ENCODE assay signal across 21 mouse cellular contexts in genomic region chr4:124257006-124257405, GRCm38 (mm10).
DNase-seq lines count a peak whose midpoint lies in the region; ATAC-seq lines count a peak whose summit lies in the region.
"Had no signal": no experiment of that assay in that cellular context is flagged by ENCODE, and none has a peak within 500 bp of the region (broad histone marks: within the 10 kb centered on the region; RNA-seq: fewer than 3 reads in every experiment).

No protein-coding gene starts in this region.

- no peak overlapping the region for H3K4me2 ChIP-seq in hindbrain, embryonic 16.5 days (ENCODE audit: low read length)
- no peak overlapping the region for H3K4me2 ChIP-seq in kidney, embryonic 14.5 days (replicated peaks; ENCODE audit: low read depth, low read length)
- H3K4me2 ChIP-seq: hindbrain, embryonic 13.5 days; intestine, embryonic 15.5 days; limb, embryonic 13.5 days; liver, embryonic 12.5 days; midbrain, embryonic 13.5 days; neural tube, embryonic 12.5 days had no signal

- H3K27ac ChIP-seq in hindbrain, embryonic 10.5 days = peak overlapping the region; percentile 56
- H3K27ac ChIP-seq in hindbrain, embryonic 16.5 days (ENCODE audit: low read depth, low read length) = no peak overlapping the region
- H3K27ac ChIP-seq in kidney, embryonic 14.5 days (ENCODE audit: low read depth, low read length) = no peak overlapping the region
- H3K27ac ChIP-seq: gastrocnemius, adult 2 months; hindbrain, embryonic 13.5 days; intestine, embryonic 15.5 days; limb, embryonic 13.5 days; liver, embryonic 12.5 days; midbrain, embryonic 13.5 days; neural tube, embryonic 12.5 days had no signal

- H3K4me1 ChIP-seq in hindbrain, embryonic 10.5 days (replicated peaks) = peaks cover 42% of the 10 kb centered on the region
- H3K4me1 ChIP-seq in hindbrain, embryonic 16.5 days (ENCODE audit: control insufficient read depth, insufficient read depth, low read depth, low read length) = peaks cover 12% of the 10 kb centered on the region
- H3K4me1 ChIP-seq in kidney, embryonic 14.5 days (ENCODE audit: control insufficient read depth, insufficient read depth, low read length) = peaks cover 9% of the 10 kb centered on the region
- H3K4me1 ChIP-seq: intestine, embryonic 15.5 days; liver, embryonic 12.5 days had no signal

- WGBS in hindbrain, embryonic 10.5 days = 36% methylated on average over 9 of the region's 9 CpGs
- WGBS in hindbrain, embryonic 16.5 days = 23% methylated on average over 9 of the region's 9 CpGs
- 6% methylated on average over 9 of the region's 9 CpGs for WGBS in kidney, embryonic 14.5 days

- H3K9me3 ChIP-seq in hindbrain, embryonic 10.5 days = no peaks in the 10 kb centered on the region; the same call in 1 of the 2 replicates
- no peaks in the 10 kb centered on the region; the same call in 1 of the 2 replicates for H3K9me3 ChIP-seq in hindbrain, embryonic 16.5 days (ENCODE audit: control insufficient read depth, low read length)
- no peaks in the 10 kb centered on the region; the same call in 1 of the 2 replicates for H3K9me3 ChIP-seq in kidney, embryonic 14.5 days (ENCODE audit: control insufficient read depth, low read length)
- H3K9me3 ChIP-seq: hindbrain, embryonic 13.5 days; intestine, embryonic 15.5 days; liver, embryonic 12.5 days; midbrain, embryonic 13.5 days had no signal

- no peak overlapping the region for H3K4me3 ChIP-seq in hindbrain, embryonic 10.5 days
- no peak overlapping the region for H3K4me3 ChIP-seq in hindbrain, embryonic 16.5 days (ENCODE audit: low read length)
- no peak overlapping the region for H3K4me3 ChIP-seq in kidney, embryonic 14.5 days (ENCODE audit: low read length)
- H3K4me3 ChIP-seq: gastrocnemius, adult 2 months; hindbrain, embryonic 13.5 days; intestine, embryonic 15.5 days; limb, embryonic 13.5 days; liver, embryonic 12.5 days; midbrain, embryonic 13.5 days; neural tube, embryonic 12.5 days had no signal

- H3K9ac ChIP-seq in hindbrain, embryonic 16.5 days (ENCODE audit: low read depth, low read length) = no peak overlapping the region
- no peak overlapping the region for H3K9ac ChIP-seq in kidney, embryonic 14.5 days (ENCODE audit: low read depth, low read length)
- H3K9ac ChIP-seq: hindbrain, embryonic 13.5 days; intestine, embryonic 15.5 days; limb, embryonic 13.5 days; liver, embryonic 12.5 days; midbrain, embryonic 13.5 days; neural tube, embryonic 12.5 days had no signal

- no peaks in the 10 kb centered on the region for H3K36me3 ChIP-seq in hindbrain, embryonic 10.5 days
- no peaks in the 10 kb centered on the region for H3K36me3 ChIP-seq in hindbrain, embryonic 16.5 days (ENCODE audit: control insufficient read depth, insufficient read depth, low read length)
- H3K36me3 ChIP-seq in kidney, embryonic 14.5 days (ENCODE audit: control insufficient read depth, insufficient read depth, low read length) = no peaks in the 10 kb centered on the region
- H3K36me3 ChIP-seq: hindbrain, embryonic 13.5 days; intestine, embryonic 15.5 days; limb, embryonic 13.5 days; liver, embryonic 12.5 days; midbrain, embryonic 13.5 days; neural tube, embryonic 12.5 days had no signal

- no peak; the same call in 1 of the 2 replicates for ATAC-seq in hindbrain, embryonic 16.5 days
- ATAC-seq in kidney, embryonic 14.5 days (ENCODE audit: low FRiP score, low TSS enrichment) = 0 out of 2 replicates have a peak, but pooled peaks have one; percentile 28
- ATAC-seq: intestine, embryonic 15.5 days; liver, embryonic 12.5 days; midbrain, embryonic 13.5 days had no signal

- no peak for DNase-seq in hindbrain, embryonic 10.5 days (ENCODE audit: low spot score)
- DNase-seq in kidney, adult 18-20 months = peak; percentile 19
- peak; percentile 47 to 64 for DNase-seq in kidney, postnatal 25 days
- no peak for DNase-seq in spleen, adult 18-20 months
- DNase-seq in frontal cortex, postnatal 25 days (ENCODE audit: low spot score in 2 of 2) = no peak
- DNase-seq: cerebellum, adult 8-10 months; cerebellum, postnatal 36 days; gastrocnemius, adult 2 months; lung, adult 18-20 months; lung, postnatal 14 days; retina, postnatal 1 day; right cerebral cortex, postnatal 25 days; thymus, postnatal 14 days had no signal

- H3K27me3 ChIP-seq in hindbrain, embryonic 10.5 days (ENCODE audit: insufficient read depth, poor library complexity, severe bottlenecking) = peaks cover 48% of the 10 kb centered on the region
- H3K27me3 ChIP-seq in hindbrain, embryonic 16.5 days (replicated peaks; ENCODE audit: control insufficient read depth, insufficient read depth, low read length) = no peaks in the 10 kb centered on the region
- peaks cover 6% of the 10 kb centered on the region; the same call in 1 of the 2 replicates for H3K27me3 ChIP-seq in kidney, embryonic 14.5 days (ENCODE audit: control insufficient read depth, insufficient read depth, low read length)
- H3K27me3 ChIP-seq: intestine, embryonic 15.5 days; liver, embryonic 12.5 days had no signal

Comparison
In these comparisons a context has a peak if more than half of its experiments do, and no peak if none do; other contexts are left out.
1. DNase-seq: peak in kidney, adult 18-20 months (single experiment) and kidney, postnatal 25 days (2 of 2); none in hindbrain, embryonic 10.5 days (single experiment), spleen, adult 18-20 months (0 of 2) and frontal cortex, postnatal 25 days (0 of 2).